Mouse (Mus musculus) embryonic facial prominence, embryonic 14.5 days (tissue): Measurements from ENCODE around the gene Trpm8. TPM values are rescaled to one million over a fixed set of nuclear protein-coding genes. Genes with fewer than 3 reads are reported as not detected.

ENCODE experiments used
- ATAC-seq: fragments of 200-750 bp; cut with Nextera tagmentation; 2 replicates; pipeline ENCODE4 v1.8.0; 2017; ENCODE audit warnings: low read depth, moderate number of reproducible peaks, moderate TSS enrichment
- DNase-seq: peaks from one replicate; pipeline ENCODE4 v3.0.0-alpha.2; 2015; ENCODE audit warnings: low spot score
- H3K27ac ChIP-seq: fragments of 300-500 bp; sonication (generic); replicated peaks from 2 replicates; pipeline ENCODE4 v1.5.1; 2014; ENCODE audit warnings: low read depth, mild to moderate bottlenecking, low read length, moderate library complexity
- H3K27me3 ChIP-seq: fragments of 300-500 bp; sonication (generic); replicated peaks from 2 replicates; pipeline ENCODE4 v1.6.1; 2014; ENCODE audit warnings: low read length; ENCODE audit not compliant: control insufficient read depth, insufficient read depth
- H3K36me3 ChIP-seq: fragments of 300-500 bp; sonication (generic); 2 replicates; pipeline ENCODE4 v1.6.1; 2014; ENCODE audit warnings: low read length, mixed read lengths; ENCODE audit not compliant: control insufficient read depth, insufficient read depth
- H3K4me1 ChIP-seq: fragments of 300-500 bp; sonication (generic); 2 replicates; pipeline ENCODE4 v1.6.1; 2014; ENCODE audit warnings: antibody characterized with exemption, low read length; ENCODE audit not compliant: control insufficient read depth, insufficient read depth
- H3K4me2 ChIP-seq: fragments of 300-500 bp; sonication (generic); 2 replicates; pipeline ENCODE4 v1.6.1; 2014; ENCODE audit warnings: low read depth, mild to moderate bottlenecking, low read length, moderate library complexity, mixed read lengths
- H3K4me3 ChIP-seq: fragments of 300-500 bp; sonication (generic); 2 replicates; pipeline ENCODE4 v1.5.1; 2014; ENCODE audit warnings: low read depth, mild to moderate bottlenecking, low read length
- H3K9ac ChIP-seq: fragments of 300-500 bp; sonication (generic); 2 replicates; pipeline ENCODE4 v1.6.1; 2014; ENCODE audit warnings: low read depth, mild to moderate bottlenecking, low read length, moderate library complexity, mixed read lengths
- H3K9me3 ChIP-seq: fragments of 300-500 bp; sonication (generic); 2 replicates; pipeline ENCODE4 v1.6.1; 2016; ENCODE audit warnings: low read length; ENCODE audit not compliant: control insufficient read depth
- WGBS: fragments of 180-500 bp; shearing (Covaris S2); extraction: QIAGEN DNeasy Blood & Tissue Kit; methylation state at CpG from one replicate; pipeline ENCODE4 v1.1.7; 2014; 5-methylcytosine and 5-hydroxymethylcytosine counted together
- polyA plus RNA-seq: library from polyadenylated mRNA; unstranded; fragments of >200 nt; fragmentation: Nextera tagmentation; extraction: Ambion mirVana; gene quantifications from 2 replicates; pipeline ENCODE4 v1.2.1, GENCODE M21; 2014

Gene Trpm8
- polyA plus RNA-seq, 1 experiment from 2014 or later: 0.07 TPM

GRCm38 (mm10) chr1:88259643-88260024, 17.8 kb upstream of the Trpm8 start:
- Histone ChIP-seq H3K27ac (no peak overlapping the region), H3K9me3 (peaks cover 22% of the 10 kb centered on the region), H3K4me2 (no peak overlapping the region), H3K27me3 (no peaks in the 10 kb centered on the region), H3K4me1 (no peaks in the 10 kb centered on the region), H3K4me3 (no peak overlapping the region), H3K9ac (no peak overlapping the region; the same call in 1 of the 2 replicates), H3K36me3 (peaks cover 53% of the 10 kb centered on the region)
- DNase-seq (no peak), ATAC-seq (no peak)
- 78% methylated on average over 4 of the region's 4 CpGs for WGBS

DNA sequence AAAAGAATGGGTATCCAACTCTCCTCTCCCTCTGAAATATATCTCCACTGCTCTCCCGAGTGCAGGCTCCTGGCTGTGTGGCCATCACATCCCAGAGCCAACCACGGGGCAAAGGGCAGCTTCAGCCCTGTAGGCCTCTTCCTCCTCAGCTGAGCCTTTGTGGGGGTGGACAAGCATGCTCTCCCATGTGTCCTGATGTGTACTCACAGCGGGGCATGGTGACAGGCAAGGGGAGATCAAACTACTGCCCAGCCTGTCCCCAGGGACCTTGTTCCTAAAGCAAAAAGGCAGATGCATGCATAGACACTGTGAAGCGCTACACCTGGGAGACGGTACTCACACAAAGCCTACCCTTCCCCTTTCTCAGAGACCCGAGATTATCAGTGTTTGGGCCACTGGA, 17.3 kb upstream of the Trpm8 start:
- Histone ChIP-seq H3K27ac (no peak overlapping the region), H3K36me3 (peaks cover 58% of the 10 kb centered on the region), H3K4me1 (no peaks in the 10 kb centered on the region), H3K9ac (no peak overlapping the region), H3K4me2 (no peak overlapping the region), H3K9me3 (peaks cover 17% of the 10 kb centered on the region), H3K4me3 (no peak overlapping the region), H3K27me3 (no peaks in the 10 kb centered on the region)
- no peak; the same call in 1 of the 2 replicates for ATAC-seq
- WGBS: 74% methylated on average over 6 of the region's 6 CpGs
- peak; percentile 78 for DNase-seq

GRCm38 (mm10) chr1:88260604-88261377, 16.7 kb upstream of the Trpm8 start:
- no peaks in the 10 kb centered on the region for H3K27me3 ChIP-seq
- no peak for DNase-seq
- H3K36me3 ChIP-seq: peaks cover 65% of the 10 kb centered on the region
- 84% methylated on average over 10 of the region's 10 CpGs for WGBS
- H3K27ac ChIP-seq: no peak overlapping the region
- no peak for ATAC-seq
- no peaks in the 10 kb centered on the region for H3K4me1 ChIP-seq
- H3K9ac ChIP-seq: no peak overlapping the region
- H3K9me3 ChIP-seq: peaks cover 11% of the 10 kb centered on the region
- H3K4me3 ChIP-seq: no peak overlapping the region
- H3K4me2 ChIP-seq: no peak overlapping the region

- no peaks in the 10 kb centered on the region for H3K4me1 ChIP-seq
- H3K27me3 ChIP-seq: no peaks in the 10 kb centered on the region
- H3K36me3 ChIP-seq: peaks cover 74% of the 10 kb centered on the region
- DNase-seq (peak; percentile 93), ATAC-seq (peak; percentile 16)
- WGBS: 85% methylated on average over 7 of the region's 7 CpGs
- no peak overlapping the region for H3K4me2 ChIP-seq
- H3K27ac ChIP-seq: no peak overlapping the region
- H3K9ac ChIP-seq: no peak overlapping the region
- H3K4me3 ChIP-seq: no peak overlapping the region
- peaks cover 3% of the 10 kb centered on the region; the same call in 1 of the 2 replicates for H3K9me3 ChIP-seq
Measured at GRCm38 (mm10) chr1:88261706-88262105, 15.8 kb upstream of the Trpm8 start.

DNA sequence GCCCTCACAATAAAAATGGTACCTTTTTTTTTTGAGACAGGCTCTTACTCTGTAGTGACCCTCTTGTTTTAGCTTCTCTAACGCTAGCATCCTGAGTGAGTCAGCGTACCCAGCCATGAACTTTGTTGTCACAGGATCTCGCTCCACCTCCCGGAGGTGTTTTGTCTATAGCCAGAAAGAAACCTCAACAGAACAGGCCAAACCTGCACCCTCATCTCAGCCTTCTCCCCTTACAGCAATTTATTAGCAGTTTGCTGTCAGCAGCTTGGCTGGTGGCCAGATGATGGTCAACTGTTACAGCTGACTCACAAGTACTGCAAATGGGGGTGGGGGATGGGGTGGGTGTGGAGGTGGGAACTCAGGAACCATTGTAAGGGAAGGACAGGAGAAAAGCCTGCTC, 15.2 kb upstream of the Trpm8 start:
- 74% methylated on average over 4 of the region's 4 CpGs for WGBS
- H3K9ac ChIP-seq: no peak overlapping the region
- no peaks in the 10 kb centered on the region for H3K27me3 ChIP-seq
- DNase-seq: peak; percentile 98
- ATAC-seq: peak; percentile 56
- no peak overlapping the region for H3K4me3 ChIP-seq
- H3K4me2 ChIP-seq: no peak overlapping the region
- H3K36me3 ChIP-seq: peaks cover 80% of the 10 kb centered on the region
- H3K4me1 ChIP-seq: no peaks in the 10 kb centered on the region
- no peaks in the 10 kb centered on the region; the same call in 1 of the 2 replicates for H3K9me3 ChIP-seq
- H3K27ac ChIP-seq: no peak overlapping the region

- H3K4me1 ChIP-seq: no peaks in the 10 kb centered on the region
- H3K27me3 ChIP-seq: no peaks in the 10 kb centered on the region
- 75% methylated on average over 6 of the region's 6 CpGs for whole genome bisulfite sequencing
- H3K27ac ChIP-seq: no peak overlapping the region
- no peaks in the 10 kb centered on the region for H3K9me3 ChIP-seq
- peaks cover 87% of the 10 kb centered on the region for H3K36me3 ChIP-seq
- DNase-seq: no peak
- no peak overlapping the region for H3K9ac ChIP-seq
- no peak overlapping the region for H3K4me3 ChIP-seq
- 0 out of 2 replicates have a peak, but pooled peaks have one; percentile 1 for ATAC-seq
- no peak overlapping the region for H3K4me2 ChIP-seq
Measured at GRCm38 (mm10) chr1:88262961-88263360, 14.5 kb upstream of the Trpm8 start.

DNA sequence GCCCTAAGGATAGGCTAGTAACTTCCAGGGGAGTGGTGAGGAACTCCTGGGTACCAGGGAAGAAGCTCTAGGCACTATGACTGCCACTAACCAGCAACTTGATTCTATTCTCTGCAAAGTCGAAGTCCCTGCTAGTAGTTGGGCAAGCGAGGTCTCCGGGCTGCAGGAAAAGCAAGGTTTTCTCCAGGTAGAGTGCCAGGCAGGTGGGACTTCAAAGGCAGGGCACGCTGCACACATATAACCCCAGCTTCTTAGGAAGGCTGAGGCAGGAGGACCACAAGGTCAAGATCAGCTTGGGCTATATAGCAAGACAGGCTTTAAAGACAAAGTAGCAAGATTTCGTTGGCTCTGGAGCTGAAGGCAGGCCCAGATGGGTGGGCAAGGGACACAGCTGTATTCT, 13.7 kb upstream of the Trpm8 start:
- H3K9me3 ChIP-seq: no peaks in the 10 kb centered on the region
- no peak overlapping the region for H3K9ac ChIP-seq
- H3K36me3 ChIP-seq: peaks cover 95% of the 10 kb centered on the region
- no peak for DNase-seq
- WGBS: 92% methylated on average over 5 of the region's 5 CpGs
- no peak overlapping the region for H3K4me3 ChIP-seq
- no peak for ATAC-seq
- H3K27ac ChIP-seq: no peak overlapping the region
- H3K4me2 ChIP-seq: no peak overlapping the region
- no peaks in the 10 kb centered on the region for H3K27me3 ChIP-seq
- H3K4me1 ChIP-seq: no peaks in the 10 kb centered on the region

GRCm38 (mm10) chr1:88264237-88264868, 13.1 kb upstream of the Trpm8 start:
- 89% methylated on average over 7 of the region's 7 CpGs for WGBS
- no peak overlapping the region for H3K9ac ChIP-seq
- H3K27ac ChIP-seq: no peak overlapping the region
- no peak overlapping the region for H3K4me2 ChIP-seq
- ATAC-seq (no peak), DNase-seq (no peak)
- H3K36me3 ChIP-seq: peaks cover 100% of the 10 kb centered on the region
- no peak overlapping the region for H3K4me3 ChIP-seq
- no peaks in the 10 kb centered on the region for H3K4me1 ChIP-seq
- no peaks in the 10 kb centered on the region for H3K9me3 ChIP-seq
- H3K27me3 ChIP-seq: no peaks in the 10 kb centered on the region

GRCm38 (mm10) chr1:88264869-88265240, 12.6 kb upstream of the Trpm8 start:
- Histone ChIP-seq H3K4me2 (no peak overlapping the region), H3K27ac (no peak overlapping the region), H3K4me1 (no peaks in the 10 kb centered on the region), H3K9ac (no peak overlapping the region), H3K36me3 (peaks cover 100% of the 10 kb centered on the region), H3K27me3 (no peaks in the 10 kb centered on the region), H3K9me3 (no peaks in the 10 kb centered on the region), H3K4me3 (no peak overlapping the region)
- DNase-seq: no peak
- no peak for ATAC-seq
- whole genome bisulfite sequencing: 79% methylated on average over 4 of the region's 4 CpGs
